Mouse (Mus musculus) lung, adult 2 months (tissue): ENCODE results near the gene C2cd3.

Source experiments
- CTCF ChIP-seq: fragments of 200-500 bp; IDR thresholded peaks from 2 replicates; pipeline ENCODE4 v1.5.1; 2011; ENCODE audit warnings: mild to moderate bottlenecking, low read length, control low read depth; ENCODE audit not compliant: insufficient read depth
- POLR2A ChIP-seq: fragments of 200-500 bp; IDR thresholded peaks from 2 replicates; pipeline ENCODE4 v1.6.1; 2011; ENCODE audit warnings: low read depth, mild to moderate bottlenecking, control low read depth, low read length, borderline replicate concordance; ENCODE audit errors: extremely low read depth

- no peak for TF ChIP-seq CTCF
- TF ChIP-seq POLR2A, result no peak
Observed at GRCm38 (mm10) chr7:100480175-100480574, 108.1 kb downstream of the C2cd3 start.
